Mouse (Mus musculus) liver, postnatal 0 days (tissue): ENCODE results near the gene Nfatc3. TPM values are rescaled to one million over a fixed set of nuclear protein-coding genes. Genes with fewer than 3 reads are reported as not detected.

Source experiments
- ATAC-seq: fragments of 200-750 bp; cut with Nextera tagmentation; 2 replicates; pipeline ENCODE4 v1.8.0; 2017; ENCODE audit warnings: mild to moderate bottlenecking, moderate library complexity
- DNase-seq: peaks from one replicate; pipeline ENCODE4 v3.0.0-alpha.2; 2016
- H3K27ac ChIP-seq: fragments of 300-500 bp; sonication (generic); 2 replicates; pipeline ENCODE4 v1.5.1; 2014; ENCODE audit warnings: antibody characterized with exemption, moderate library complexity, mild to moderate bottlenecking, low read depth
- H3K27me3 ChIP-seq: fragments of 300-500 bp; sonication (generic); 2 replicates; pipeline ENCODE4 v1.6.1; 2014; ENCODE audit warnings: low read length, control low read depth, mixed read lengths; ENCODE audit not compliant: insufficient read depth
- H3K36me3 ChIP-seq: fragments of 300-500 bp; sonication (generic); replicated peaks from 2 replicates; pipeline ENCODE4 v1.6.1; 2014; ENCODE audit warnings: mild to moderate bottlenecking, control low read depth, low read length, moderate library complexity, mixed read lengths; ENCODE audit not compliant: insufficient read depth
- H3K4me1 ChIP-seq: fragments of 300-500 bp; sonication (generic); 2 replicates; pipeline ENCODE4 v1.6.1; 2014; ENCODE audit warnings: antibody characterized with exemption, mild to moderate bottlenecking, control low read depth; ENCODE audit not compliant: insufficient read depth
- H3K4me2 ChIP-seq: fragments of 300-500 bp; sonication (generic); 2 replicates; pipeline ENCODE4 v1.6.1; 2014; ENCODE audit warnings: low read depth, mild to moderate bottlenecking, low read length, moderate library complexity, mixed read lengths
- H3K4me3 ChIP-seq: fragments of 300-500 bp; sonication (generic); 2 replicates; pipeline ENCODE4 v1.5.1; 2014; ENCODE audit warnings: low read depth, low read length
- H3K9ac ChIP-seq: fragments of 300-500 bp; sonication (generic); replicated peaks from 2 replicates; pipeline ENCODE4 v1.6.1; 2014; ENCODE audit warnings: mild to moderate bottlenecking, moderate library complexity
- H3K9me3 ChIP-seq: fragments of 300-500 bp; sonication (generic); 2 replicates; pipeline ENCODE4 v1.6.1; 2016; ENCODE audit warnings: mild to moderate bottlenecking, control low read depth, low read length, mixed read lengths
- CTCF ChIP-seq: sonication (generic); IDR thresholded peaks from 2 replicates; pipeline ENCODE4 v1.5.1; 2016; ENCODE audit warnings: antibody characterized with exemption, low read depth
- EP300 ChIP-seq: IDR thresholded peaks from 2 replicates; pipeline ENCODE4 v1.6.1; 2016; ENCODE audit warnings: antibody characterized with exemption, low read depth, mild to moderate bottlenecking
- WGBS: fragments of 180-500 bp; shearing (Covaris S2); extraction: QIAGEN DNeasy Blood & Tissue Kit; methylation state at CpG from one replicate; pipeline ENCODE4 v1.1.7; 2014; ENCODE audit not compliant: insufficient replicate concordance; 5-methylcytosine and 5-hydroxymethylcytosine counted together
- polyA plus RNA-seq: library from polyadenylated mRNA; unstranded; fragments of >200 nt; fragmentation: Nextera tagmentation; extraction: Ambion mirVana; gene quantifications from 2 replicates; pipeline ENCODE4 v1.2.1, GENCODE M21; 2015

Gene Nfatc3
- polyA plus RNA-seq, 1 experiment from 2014 or later = 2.3 TPM

- peak; percentile 34 for DNase-seq
- 67% methylated on average over 9 of the region's 9 CpGs for WGBS
- TF ChIP-seq EP300 = no peak
- TF ChIP-seq CTCF = peak; percentile 54
- Histone ChIP-seq H3K9ac (no peak overlapping the region), H3K4me3 (no peak overlapping the region), H3K27me3 (no peaks in the 10 kb centered on the region), H3K4me1 (peaks cover 10% of the 10 kb centered on the region; the same call in 1 of the 2 replicates), H3K27ac (peak overlapping the region; percentile 84), H3K4me2 (no peak overlapping the region), H3K9me3 (no peaks in the 10 kb centered on the region), H3K36me3 (peaks cover 8% of the 10 kb centered on the region)
- peak; percentile 68 for ATAC-seq
Measured at GRCm38 (mm10) chr8:106075161-106075862, 16.7 kb downstream of the Nfatc3 start.

DNA sequence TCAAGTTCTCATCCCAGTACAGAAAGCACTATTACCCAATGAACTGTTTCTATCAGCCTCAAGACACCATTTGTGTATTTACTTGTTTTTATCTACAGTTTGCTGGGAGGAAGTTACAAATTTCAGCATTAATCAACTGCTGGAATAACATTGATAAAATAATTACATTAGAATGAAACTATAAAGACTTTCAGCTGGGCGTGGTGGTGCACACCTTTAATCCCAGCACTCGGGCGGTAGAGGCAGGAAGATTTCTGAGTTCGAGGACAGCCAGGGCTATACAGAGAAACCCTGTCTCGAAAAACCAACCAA, 17.2 kb downstream of the Nfatc3 start:
- Histone ChIP-seq H3K4me2 (no peak overlapping the region), H3K9ac (no peak overlapping the region), H3K27me3 (no peaks in the 10 kb centered on the region), H3K27ac (peak overlapping the region; percentile 84), H3K9me3 (no peaks in the 10 kb centered on the region), H3K36me3 (peaks cover 8% of the 10 kb centered on the region), H3K4me3 (no peak overlapping the region), H3K4me1 (peaks cover 9% of the 10 kb centered on the region; the same call in 1 of the 2 replicates)
- DNase-seq (no peak), ATAC-seq (no peak)
- WGBS = 85% methylated on average over 5 of the region's 5 CpGs
- no peak for TF ChIP-seq EP300
- TF ChIP-seq CTCF = no peak

GRCm38 (mm10) chr8:106076612-106077011, 18.0 kb downstream of the Nfatc3 start:
- ATAC-seq (no peak), DNase-seq (no peak)
- Histone ChIP-seq H3K9me3 (no peaks in the 10 kb centered on the region), H3K9ac (no peak overlapping the region), H3K27ac (no peak overlapping the region; the same call in 1 of the 2 replicates), H3K4me2 (no peak overlapping the region), H3K27me3 (no peaks in the 10 kb centered on the region), H3K4me1 (peaks cover 9% of the 10 kb centered on the region; the same call in 1 of the 2 replicates), H3K4me3 (no peak overlapping the region), H3K36me3 (peaks cover 8% of the 10 kb centered on the region)
- 84% methylated on average over 5 of the region's 5 CpGs for WGBS
- TF ChIP-seq EP300 = no peak
- peak; percentile 58 for TF ChIP-seq CTCF

DNA sequence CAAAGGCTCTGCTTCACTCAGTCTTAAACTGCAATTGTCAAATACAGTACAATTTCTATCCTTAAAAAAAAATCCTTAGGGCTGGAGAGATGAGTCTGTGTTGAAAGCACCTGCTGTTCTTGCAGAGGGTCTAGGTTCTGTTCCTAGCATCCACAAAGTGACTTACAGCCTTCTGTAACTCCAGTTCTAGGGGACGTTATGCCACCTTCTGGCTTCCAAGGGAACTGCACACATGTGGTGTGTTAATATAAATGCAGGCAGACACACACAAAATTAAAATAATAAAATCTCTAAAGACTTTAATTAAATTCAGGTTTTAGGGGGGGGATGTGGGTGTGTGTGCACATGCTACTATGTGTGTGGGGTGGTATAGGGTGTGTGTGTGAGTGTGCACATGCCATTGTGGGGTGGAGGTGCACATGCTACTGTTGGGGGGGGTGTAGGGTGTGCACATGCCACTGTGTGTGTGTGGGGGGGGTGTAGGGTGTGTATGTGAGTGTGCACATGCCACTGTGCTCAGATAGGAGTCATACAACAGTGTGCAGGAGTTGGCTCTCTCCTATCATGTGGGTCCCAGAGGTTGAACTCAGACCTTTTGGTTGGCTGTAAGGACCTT, 18.9 kb downstream of the Nfatc3 start:
- no peaks in the 10 kb centered on the region for H3K27me3 ChIP-seq
- TF ChIP-seq CTCF (peak; percentile 51), EP300 (no peak)
- no peak overlapping the region for H3K4me3 ChIP-seq
- H3K27ac ChIP-seq = no peak overlapping the region
- DNase-seq (no peak), ATAC-seq (no peak)
- H3K4me2 ChIP-seq = no peak overlapping the region
- H3K36me3 ChIP-seq = peaks cover 8% of the 10 kb centered on the region
- H3K9ac ChIP-seq = no peak overlapping the region
- WGBS = 90% methylated on average over 1 of the region's 1 CpGs
- H3K9me3 ChIP-seq = no peaks in the 10 kb centered on the region
- H3K4me1 ChIP-seq = peaks cover 9% of the 10 kb centered on the region; the same call in 1 of the 2 replicates

- peaks cover 41% of the 10 kb centered on the region for H3K36me3 ChIP-seq
- WGBS = 82% methylated on average over 4 of the region's 4 CpGs
- DNase-seq = no peak
- no peak for ATAC-seq
- TF ChIP-seq CTCF = no peak
- TF ChIP-seq EP300 = no peak
- no peak overlapping the region for H3K4me2 ChIP-seq
- no peak overlapping the region for H3K9ac ChIP-seq
- no peaks in the 10 kb centered on the region for H3K4me1 ChIP-seq
- no peak overlapping the region for H3K27ac ChIP-seq
- H3K27me3 ChIP-seq = no peaks in the 10 kb centered on the region
- no peaks in the 10 kb centered on the region for H3K9me3 ChIP-seq
- H3K4me3 ChIP-seq = no peak overlapping the region
Measured at GRCm38 (mm10) chr8:106102321-106102720, 43.7 kb downstream of the Nfatc3 start.

GRCm38 (mm10) chr8:106103888-106104287, 45.2 kb downstream of the Nfatc3 start:
- Histone ChIP-seq H3K4me3 (no peak overlapping the region), H3K36me3 (peaks cover 54% of the 10 kb centered on the region), H3K4me1 (no peaks in the 10 kb centered on the region), H3K27ac (no peak overlapping the region), H3K9ac (no peak overlapping the region), H3K4me2 (no peak overlapping the region), H3K9me3 (no peaks in the 10 kb centered on the region), H3K27me3 (no peaks in the 10 kb centered on the region)
- DNase-seq (no peak), ATAC-seq (no peak)
- no peak for TF ChIP-seq CTCF
- TF ChIP-seq EP300 = no peak
- WGBS = 66% methylated on average over 2 of the region's 2 CpGs
